Mouse (Mus musculus): ENCODE measurements around the gene Kcns1. TPM values are rescaled to one million over a fixed set of nuclear protein-coding genes. Genes with fewer than 3 reads are reported as not detected.

The Kcns1 gene
- polyA plus RNA-seq, 1 experiment from 2014 or later: 0.85 TPM

GRCm38 (mm10) chr2:164180770-164181169, 9.9 kb upstream of the Kcns1 start:
- no peak for DNase-seq (ENCODE audit: low spot score)
- Histone ChIP-seq H3K9ac (ENCODE audit: low read depth, low read length) (no peak overlapping the region), H3K4me1 (ENCODE audit: control insufficient read depth, insufficient read depth, low read length) (no peaks in the 10 kb centered on the region), H3K4me2 (ENCODE audit: low read depth, low read length) (no peak overlapping the region), H3K27ac (replicated peaks; ENCODE audit: low read depth, low read length) (no peak overlapping the region), H3K27me3 (replicated peaks; ENCODE audit: control insufficient read depth, insufficient read depth, low read length) (no peaks in the 10 kb centered on the region), H3K36me3 (ENCODE audit: control insufficient read depth, insufficient read depth, low read length) (no peaks in the 10 kb centered on the region), H3K9me3 (ENCODE audit: control insufficient read depth, low read length) (no peaks in the 10 kb centered on the region), H3K4me3 (ENCODE audit: low read depth, low read length) (no peak overlapping the region)
- ATAC-seq (ENCODE audit: low read depth): no peak
- 94% methylated on average over 4 of the region's 4 CpGs for WGBS

- 41% methylated on average over 3 of the region's 3 CpGs for WGBS
- ATAC-seq (ENCODE audit: low read depth): no peak
Observed at GRCm38 (mm10) chr2:164180124-164180523, 9.2 kb upstream of the Kcns1 start.

GRCm38 (mm10) chr2:164177831-164178230, 6.9 kb upstream of the Kcns1 start:
- peaks cover 7% of the 10 kb centered on the region for H3K4me1 ChIP-seq (ENCODE audit: control insufficient read depth, insufficient read depth, low read length)
- no peak overlapping the region for H3K27ac ChIP-seq (replicated peaks; ENCODE audit: low read depth, low read length)
- WGBS: 66% methylated on average over 5 of the region's 5 CpGs
- H3K4me3 ChIP-seq (ENCODE audit: low read depth, low read length): no peak overlapping the region
- no peak for DNase-seq (ENCODE audit: low spot score)
- H3K9ac ChIP-seq (ENCODE audit: low read depth, low read length): no peak overlapping the region
- no peaks in the 10 kb centered on the region for H3K9me3 ChIP-seq (ENCODE audit: control insufficient read depth, low read length)
- no peaks in the 10 kb centered on the region for H3K36me3 ChIP-seq (ENCODE audit: control insufficient read depth, insufficient read depth, low read length)
- H3K4me2 ChIP-seq (ENCODE audit: low read depth, low read length): no peak overlapping the region
- no peaks in the 10 kb centered on the region for H3K27me3 ChIP-seq (replicated peaks; ENCODE audit: control insufficient read depth, insufficient read depth, low read length)
- ATAC-seq (ENCODE audit: low read depth): no peak

More at GRCm38 (mm10) chr2:164180124-164180523, 9.2 kb upstream of the Kcns1 start:
- Histone ChIP-seq H3K36me3 (ENCODE audit: control insufficient read depth, insufficient read depth, low read length) (no peaks in the 10 kb centered on the region), H3K27me3 (replicated peaks; ENCODE audit: control insufficient read depth, insufficient read depth, low read length) (no peaks in the 10 kb centered on the region), H3K4me3 (ENCODE audit: low read depth, low read length) (no peak overlapping the region), H3K27ac (replicated peaks; ENCODE audit: low read depth, low read length) (no peak overlapping the region), H3K9me3 (ENCODE audit: control insufficient read depth, low read length) (no peaks in the 10 kb centered on the region), H3K9ac (ENCODE audit: low read depth, low read length) (no peak overlapping the region), H3K4me1 (ENCODE audit: control insufficient read depth, insufficient read depth, low read length) (peaks cover 2% of the 10 kb centered on the region; the same call in 1 of the 2 replicates), H3K4me2 (ENCODE audit: low read depth, low read length) (no peak overlapping the region)
- DNase-seq (ENCODE audit: low spot score): no peak

GRCm38 (mm10) chr2:164175850-164176249, 4.9 kb upstream of the Kcns1 start:
- Histone ChIP-seq H3K4me3 (ENCODE audit: low read depth, low read length) (no peak overlapping the region), H3K27ac (replicated peaks; ENCODE audit: low read depth, low read length) (no peak overlapping the region), H3K4me2 (ENCODE audit: low read depth, low read length) (no peak overlapping the region), H3K36me3 (ENCODE audit: control insufficient read depth, insufficient read depth, low read length) (no peaks in the 10 kb centered on the region), H3K9me3 (ENCODE audit: control insufficient read depth, low read length) (no peaks in the 10 kb centered on the region), H3K9ac (ENCODE audit: low read depth, low read length) (no peak overlapping the region), H3K4me1 (ENCODE audit: control insufficient read depth, insufficient read depth, low read length) (peaks cover 14% of the 10 kb centered on the region), H3K27me3 (replicated peaks; ENCODE audit: control insufficient read depth, insufficient read depth, low read length) (peaks cover 16% of the 10 kb centered on the region)
- ATAC-seq (ENCODE audit: low read depth) (no peak), DNase-seq (ENCODE audit: low spot score) (no peak)
- 82% methylated on average over 3 of the region's 3 CpGs for WGBS

DNA sequence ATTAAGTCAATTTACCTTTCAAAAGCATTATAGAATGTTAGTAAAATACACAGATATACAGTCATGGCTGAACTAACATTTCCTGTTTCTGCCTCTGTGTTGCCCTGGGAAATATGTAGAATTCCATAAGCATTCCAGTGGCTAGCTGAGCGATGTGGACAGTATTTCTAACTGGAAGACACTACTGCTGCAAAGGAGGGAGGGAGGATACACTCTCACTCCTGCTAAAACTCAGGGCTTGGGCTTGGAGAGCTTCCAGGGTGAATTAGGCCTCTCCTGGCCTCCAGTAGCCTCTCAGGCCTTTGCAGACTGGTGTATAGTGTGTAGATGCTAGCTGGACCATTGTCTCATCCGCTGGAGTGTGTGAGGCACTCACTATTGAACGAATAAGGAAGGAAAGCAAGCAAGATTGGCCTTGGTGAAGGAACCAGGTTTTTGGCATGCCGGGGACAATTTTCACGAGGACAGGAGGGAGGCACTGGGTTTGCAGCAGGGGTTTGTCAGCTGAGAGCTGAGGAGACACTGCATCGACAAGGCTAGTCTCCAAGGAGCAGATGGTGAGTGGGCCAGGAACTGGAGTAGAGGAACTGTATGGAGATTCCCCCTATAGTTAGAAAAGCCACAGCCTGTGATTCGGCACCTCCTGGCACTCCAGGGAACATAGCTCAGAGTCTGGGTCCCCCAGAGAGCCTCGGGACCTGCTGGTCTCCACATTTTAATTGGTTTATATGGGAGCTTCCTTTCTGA, 3.9 kb upstream of the Kcns1 start:
- no peaks in the 10 kb centered on the region for H3K36me3 ChIP-seq (ENCODE audit: control insufficient read depth, insufficient read depth, low read length)
- H3K27ac ChIP-seq (replicated peaks; ENCODE audit: low read depth, low read length): no peak overlapping the region
- peaks cover 20% of the 10 kb centered on the region for H3K4me1 ChIP-seq (ENCODE audit: control insufficient read depth, insufficient read depth, low read length)
- H3K27me3 ChIP-seq (replicated peaks; ENCODE audit: control insufficient read depth, insufficient read depth, low read length): peaks cover 27% of the 10 kb centered on the region
- H3K4me3 ChIP-seq (ENCODE audit: low read depth, low read length): no peak overlapping the region
- H3K4me2 ChIP-seq (ENCODE audit: low read depth, low read length): no peak overlapping the region
- no peak overlapping the region for H3K9ac ChIP-seq (ENCODE audit: low read depth, low read length)
- no peaks in the 10 kb centered on the region for H3K9me3 ChIP-seq (ENCODE audit: control insufficient read depth, low read length)
- DNase-seq (ENCODE audit: low spot score) (peak; percentile 26), ATAC-seq (ENCODE audit: low read depth) (no peak)
- 69% methylated on average over 8 of the region's 8 CpGs for WGBS

- no peak overlapping the region for H3K4me3 ChIP-seq (ENCODE audit: low read depth, low read length)
- ATAC-seq (ENCODE audit: low read depth) (no peak), DNase-seq (ENCODE audit: low spot score) (no peak)
- no peaks in the 10 kb centered on the region for H3K9me3 ChIP-seq (ENCODE audit: control insufficient read depth, low read length)
- H3K27me3 ChIP-seq (replicated peaks; ENCODE audit: control insufficient read depth, insufficient read depth, low read length): peaks cover 41% of the 10 kb centered on the region
- H3K4me2 ChIP-seq (ENCODE audit: low read depth, low read length): no peak overlapping the region
- no peaks in the 10 kb centered on the region for H3K36me3 ChIP-seq (ENCODE audit: control insufficient read depth, insufficient read depth, low read length)
- no peak overlapping the region for H3K9ac ChIP-seq (ENCODE audit: low read depth, low read length)
- H3K27ac ChIP-seq (replicated peaks; ENCODE audit: low read depth, low read length): no peak overlapping the region
- peaks cover 24% of the 10 kb centered on the region for H3K4me1 ChIP-seq (ENCODE audit: control insufficient read depth, insufficient read depth, low read length)
- WGBS: 55% methylated on average over 3 of the region's 3 CpGs
Observed at GRCm38 (mm10) chr2:164173394-164173793, 2.5 kb upstream of the Kcns1 start.

- peak overlapping the region; percentile 68 for H3K4me2 ChIP-seq (ENCODE audit: low read depth, low read length)
- peaks cover 31% of the 10 kb centered on the region for H3K4me1 ChIP-seq (ENCODE audit: control insufficient read depth, insufficient read depth, low read length)
- peaks cover 66% of the 10 kb centered on the region for H3K27me3 ChIP-seq (replicated peaks; ENCODE audit: control insufficient read depth, insufficient read depth, low read length)
- peak overlapping the region; percentile 37 for H3K4me3 ChIP-seq (ENCODE audit: low read depth, low read length)
- no peaks in the 10 kb centered on the region for H3K9me3 ChIP-seq (ENCODE audit: control insufficient read depth, low read length)
- 0 out of 2 replicates have a peak overlapping the region, but pooled peaks have one; percentile 55 for H3K9ac ChIP-seq (ENCODE audit: low read depth, low read length)
- no peaks in the 10 kb centered on the region for H3K36me3 ChIP-seq (ENCODE audit: control insufficient read depth, insufficient read depth, low read length)
- ATAC-seq (ENCODE audit: low read depth) (no peak), DNase-seq (ENCODE audit: low spot score) (no peak)
- H3K27ac ChIP-seq (replicated peaks; ENCODE audit: low read depth, low read length): no peak overlapping the region
- 5% methylated on average over 11 of the region's 11 CpGs for WGBS
Observed at GRCm38 (mm10) chr2:164170326-164170725, 587 bp downstream of the Kcns1 start.

DNA sequence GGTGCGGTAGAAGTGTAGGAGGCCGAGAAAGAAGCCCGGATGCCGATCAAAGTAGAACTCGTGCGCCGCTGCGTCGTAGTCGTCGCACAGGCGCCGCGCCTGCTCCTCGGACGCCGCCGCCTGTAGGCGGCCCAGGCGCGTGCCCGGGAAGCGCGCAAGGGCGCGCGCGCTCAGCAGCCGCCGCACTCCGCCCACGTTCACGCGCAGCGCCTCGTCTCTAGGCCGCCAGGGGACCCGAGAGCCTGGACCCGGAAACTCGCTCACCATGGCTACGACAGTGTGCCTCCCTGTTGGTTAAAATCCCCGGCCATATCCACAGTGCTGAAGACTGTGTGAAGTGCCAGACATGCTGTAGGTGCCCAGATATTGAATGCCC, 2.4 kb downstream of the Kcns1 start:
- no peak for DNase-seq (ENCODE audit: low spot score)

More for the DNA sequence above, 2.4 kb downstream of the Kcns1 start:
- Histone ChIP-seq H3K4me1 (ENCODE audit: control insufficient read depth, insufficient read depth, low read length) (peaks cover 24% of the 10 kb centered on the region), H3K9me3 (ENCODE audit: control insufficient read depth, low read length) (no peaks in the 10 kb centered on the region), H3K36me3 (ENCODE audit: control insufficient read depth, insufficient read depth, low read length) (no peaks in the 10 kb centered on the region), H3K4me3 (ENCODE audit: low read depth, low read length) (peak overlapping the region; percentile 38), H3K4me2 (ENCODE audit: low read depth, low read length) (peak overlapping the region; percentile 60), H3K27ac (replicated peaks; ENCODE audit: low read depth, low read length) (no peak overlapping the region), H3K9ac (ENCODE audit: low read depth, low read length) (peak overlapping the region; percentile 48), H3K27me3 (replicated peaks; ENCODE audit: control insufficient read depth, insufficient read depth, low read length) (peaks cover 66% of the 10 kb centered on the region)
- no peak; the same call in 1 of the 2 replicates for ATAC-seq (ENCODE audit: low read depth)
- WGBS: 40% methylated on average over 3 of the region's 42 CpGs
